Mouse (Mus musculus) megakaryocyte, embryonic 14.5 days (primary cell): ENCODE results near the gene Plce1.

Experiments
- FLI1 ChIP-seq: IDR thresholded peaks from 2 replicates; pipeline ENCODE4 v1.6.1; 2012; ENCODE audit warnings: low read length, inconsistent platforms, mixed read lengths
- GATA1 ChIP-seq: IDR thresholded peaks from 3 replicates; pipeline ENCODE4 v1.6.1; 2012; ENCODE audit warnings: mixed read lengths, low read length, inconsistent platforms, borderline replicate concordance

- TF ChIP-seq GATA1 (no peak), FLI1 (no peak)
Observed at GRCm38 (mm10) chr19:38507966-38508625, 27.2 kb downstream of the Plce1 start.
